Mouse (Mus musculus) hindlimb bud, embryonic 11.5 days (tissue): ENCODE results near the gene Adssl1.

Source experiments
- DNase-seq: peaks from one replicate; pipeline ENCODE4 v3.0.0-alpha.2; 2012; ENCODE audit warnings: low read depth, low spot score; ENCODE audit errors: extremely low spot score

The Adssl1 gene

GRCm38 (mm10) chr12:112619686-112620353 is at the start of gene Adssl1:
TSS of gene Adssl1 (plus strand) at chr12:112620045.
- no peak for DNase-seq

GRCm38 (mm10) chr12:112570160-112570559 is 49.7 kb upstream of the Adssl1 start:
- DNase-seq: no peak

GRCm38 (mm10) chr12:112571064-112571463 is 48.8 kb upstream of the Adssl1 start:
- no peak for DNase-seq

- DNase-seq: no peak
Observed at GRCm38 (mm10) chr12:112575274-112575986, 44.4 kb upstream of the Adssl1 start.

GRCm38 (mm10) chr12:112576341-112576740 is 43.5 kb upstream of the Adssl1 start:
- DNase-seq: no peak

GRCm38 (mm10) chr12:112576749-112577148 is 43.1 kb upstream of the Adssl1 start:
- DNase-seq: no peak

- no peak for DNase-seq
Observed at GRCm38 (mm10) chr12:112578296-112579090, 41.4 kb upstream of the Adssl1 start.

- no peak for DNase-seq
Observed at GRCm38 (mm10) chr12:112579430-112579829, 40.4 kb upstream of the Adssl1 start.

GRCm38 (mm10) chr12:112579926-112580325 is 39.9 kb upstream of the Adssl1 start:
- no peak for DNase-seq

- no peak for DNase-seq
Observed at GRCm38 (mm10) chr12:112581113-112581512, 38.7 kb upstream of the Adssl1 start.

GRCm38 (mm10) chr12:112584954-112585353 is 34.9 kb upstream of the Adssl1 start:
- no peak for DNase-seq

GRCm38 (mm10) chr12:112585924-112586538 is 33.8 kb upstream of the Adssl1 start:
- DNase-seq: no peak

- DNase-seq: no peak
Observed at GRCm38 (mm10) chr12:112587125-112588124, 32.4 kb upstream of the Adssl1 start.

GRCm38 (mm10) chr12:112588426-112589256 is 31.2 kb upstream of the Adssl1 start, which contains the start of gene Inf2:
TSS of gene Inf2 (plus strand) at chr12:112588784.
- no peak for DNase-seq

- no peak for DNase-seq
Observed at GRCm38 (mm10) chr12:112589491-112590191, 30.2 kb upstream of the Adssl1 start.

GRCm38 (mm10) chr12:112590566-112591239 is 29.1 kb upstream of the Adssl1 start:
- DNase-seq: no peak

- no peak for DNase-seq
Observed at GRCm38 (mm10) chr12:112591240-112591639, 28.6 kb upstream of the Adssl1 start.

- DNase-seq: no peak
Observed at GRCm38 (mm10) chr12:112591730-112592129, 28.1 kb upstream of the Adssl1 start.
